Mouse (Mus musculus): Measurements from ENCODE around the gene Etv6. TPM values are rescaled to one million over a fixed set of nuclear protein-coding genes. Genes with fewer than 3 reads are reported as not detected.

Etv6 gene
- polyA plus RNA-seq, 1 experiment = 16.3 TPM

DNA sequence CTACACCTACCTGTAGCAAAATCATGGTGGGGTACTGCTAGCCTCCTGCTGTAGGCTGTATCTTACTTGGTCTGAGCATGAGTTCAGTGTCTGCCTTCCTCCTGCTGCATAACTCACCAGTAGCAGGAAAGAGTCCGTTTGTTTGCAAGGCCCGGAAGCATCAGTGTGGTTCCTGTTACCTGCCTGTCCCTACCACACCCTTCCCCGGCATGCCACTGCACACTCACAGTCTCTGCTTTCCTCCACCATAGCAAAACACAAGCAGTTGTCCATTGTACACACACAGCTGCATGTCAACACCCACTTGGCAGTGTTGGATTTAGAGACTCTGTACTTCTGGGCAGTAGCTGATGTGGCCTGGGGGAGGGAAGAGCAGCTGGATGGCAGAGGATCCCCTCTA is 220.9 kb downstream of the Etv6 start:
- H3K27me3 ChIP-seq (replicated peaks; ENCODE audit: control insufficient read depth, insufficient read depth, low read length) = no peaks in the 10 kb centered on the region
- WGBS = 67% methylated on average over 3 of the region's 3 CpGs
- no peak overlapping the region for H3K27ac ChIP-seq (ENCODE audit: insufficient read depth, low read depth, low read length)
- no peak overlapping the region for H3K4me3 ChIP-seq (ENCODE audit: insufficient read depth, low read depth, low read length)
- no peaks in the 10 kb centered on the region; the same call in 1 of the 2 replicates for H3K36me3 ChIP-seq (ENCODE audit: control insufficient read depth, insufficient read depth, low read length)
- no peak for DNase-seq
- no peak for TF ChIP-seq CTCF (conservative IDR thresholded peaks at IDR 0.05; ENCODE audit: insufficient read depth, insufficient read length, low read depth, low read length)
- TF ChIP-seq POLR2A (IDR thresholded peaks at IDR 0.05; ENCODE audit: low read depth, low read length) = no peak
- peaks cover 7% of the 10 kb centered on the region; the same call in 1 of the 2 replicates for H3K4me1 ChIP-seq (ENCODE audit: control insufficient read depth, insufficient read depth, low read length)

- H3K36me3 ChIP-seq (ENCODE audit: control insufficient read depth, insufficient read depth, low read length) = peaks cover 8% of the 10 kb centered on the region
- WGBS = 96% methylated on average over 8 of the region's 8 CpGs
- no peak for DNase-seq
Observed at GRCm38 (mm10) chr6:134259913-134260312, 224.4 kb downstream of the Etv6 start.

DNA sequence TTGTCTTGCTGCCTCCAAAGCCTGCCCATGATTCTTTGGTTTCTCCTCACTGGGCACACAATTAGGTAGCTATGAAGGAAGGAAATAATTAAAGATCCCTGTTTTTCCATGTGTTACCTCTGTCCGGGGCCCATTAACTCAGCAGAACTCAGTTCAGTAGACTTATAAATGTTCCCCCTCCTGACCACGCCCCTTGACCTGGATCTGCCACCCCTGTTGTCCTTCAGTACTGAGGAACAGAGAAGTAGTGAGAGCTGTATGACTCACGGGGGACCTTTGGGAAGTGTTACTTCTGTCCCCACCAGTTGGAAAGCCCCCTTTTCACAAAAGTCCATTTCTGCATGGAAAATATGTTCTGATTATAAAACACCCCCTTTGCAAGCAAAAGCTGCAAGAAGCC is 226.4 kb downstream of the Etv6 start:
- Histone ChIP-seq H3K36me3 (ENCODE audit: control insufficient read depth, insufficient read depth, low read length) (peaks cover 10% of the 10 kb centered on the region), H3K27me3 (replicated peaks; ENCODE audit: control insufficient read depth, insufficient read depth, low read length) (no peaks in the 10 kb centered on the region), H3K4me3 (ENCODE audit: insufficient read depth, low read depth, low read length) (no peak overlapping the region), H3K27ac (ENCODE audit: insufficient read depth, low read depth, low read length) (no peak overlapping the region), H3K4me1 (ENCODE audit: control insufficient read depth, insufficient read depth, low read length) (no peaks in the 10 kb centered on the region)
- 55% methylated on average over 3 of the region's 3 CpGs for WGBS
- TF ChIP-seq POLR2A (IDR thresholded peaks at IDR 0.05; ENCODE audit: low read depth, low read length) = no peak
- no peak for TF ChIP-seq CTCF (conservative IDR thresholded peaks at IDR 0.05; ENCODE audit: insufficient read depth, insufficient read length, low read depth, low read length)
- DNase-seq = no peak

More at GRCm38 (mm10) chr6:134259913-134260312, 224.4 kb downstream of the Etv6 start:
- TF ChIP-seq POLR2A (IDR thresholded peaks at IDR 0.05; ENCODE audit: low read depth, low read length) (no peak), CTCF (conservative IDR thresholded peaks at IDR 0.05; ENCODE audit: insufficient read depth, insufficient read length, low read depth, low read length) (0 out of 2 replicates have a peak, but pooled peaks have one; percentile 11)
- Histone ChIP-seq H3K4me1 (ENCODE audit: control insufficient read depth, insufficient read depth, low read length) (peaks cover 7% of the 10 kb centered on the region; the same call in 1 of the 2 replicates), H3K27ac (ENCODE audit: insufficient read depth, low read depth, low read length) (no peak overlapping the region), H3K4me3 (ENCODE audit: insufficient read depth, low read depth, low read length) (no peak overlapping the region), H3K27me3 (replicated peaks; ENCODE audit: control insufficient read depth, insufficient read depth, low read length) (no peaks in the 10 kb centered on the region)

DNA sequence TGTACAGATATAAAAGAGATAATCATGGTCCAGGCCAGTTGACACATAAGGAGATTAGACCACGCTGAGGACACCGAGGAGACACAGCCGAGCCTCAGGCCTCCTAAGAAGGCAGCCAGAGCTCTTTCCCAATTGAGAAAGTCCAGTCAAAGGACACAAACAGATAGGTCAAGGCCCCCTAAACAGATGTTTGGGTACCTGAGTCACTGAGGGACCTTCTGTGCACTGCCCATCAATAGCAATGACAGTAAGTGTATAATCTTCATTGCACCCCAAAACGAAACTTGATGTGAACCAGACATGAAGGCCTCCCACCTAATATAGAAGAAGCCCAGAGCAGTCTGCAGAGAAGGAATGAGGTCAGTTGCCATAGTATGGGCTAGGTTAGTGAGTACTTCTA is 226.9 kb downstream of the Etv6 start:
- H3K27me3 ChIP-seq (replicated peaks; ENCODE audit: control insufficient read depth, insufficient read depth, low read length) = no peaks in the 10 kb centered on the region
- no peak for DNase-seq
- no peak overlapping the region for H3K27ac ChIP-seq (ENCODE audit: insufficient read depth, low read depth, low read length)
- H3K36me3 ChIP-seq (ENCODE audit: control insufficient read depth, insufficient read depth, low read length) = peaks cover 10% of the 10 kb centered on the region
- 88% methylated on average over 4 of the region's 4 CpGs for WGBS
- no peak overlapping the region for H3K4me3 ChIP-seq (ENCODE audit: insufficient read depth, low read depth, low read length)
- TF ChIP-seq CTCF (conservative IDR thresholded peaks at IDR 0.05; ENCODE audit: insufficient read depth, insufficient read length, low read depth, low read length) (no peak), POLR2A (IDR thresholded peaks at IDR 0.05; ENCODE audit: low read depth, low read length) (no peak)
- H3K4me1 ChIP-seq (ENCODE audit: control insufficient read depth, insufficient read depth, low read length) = no peaks in the 10 kb centered on the region

DNA sequence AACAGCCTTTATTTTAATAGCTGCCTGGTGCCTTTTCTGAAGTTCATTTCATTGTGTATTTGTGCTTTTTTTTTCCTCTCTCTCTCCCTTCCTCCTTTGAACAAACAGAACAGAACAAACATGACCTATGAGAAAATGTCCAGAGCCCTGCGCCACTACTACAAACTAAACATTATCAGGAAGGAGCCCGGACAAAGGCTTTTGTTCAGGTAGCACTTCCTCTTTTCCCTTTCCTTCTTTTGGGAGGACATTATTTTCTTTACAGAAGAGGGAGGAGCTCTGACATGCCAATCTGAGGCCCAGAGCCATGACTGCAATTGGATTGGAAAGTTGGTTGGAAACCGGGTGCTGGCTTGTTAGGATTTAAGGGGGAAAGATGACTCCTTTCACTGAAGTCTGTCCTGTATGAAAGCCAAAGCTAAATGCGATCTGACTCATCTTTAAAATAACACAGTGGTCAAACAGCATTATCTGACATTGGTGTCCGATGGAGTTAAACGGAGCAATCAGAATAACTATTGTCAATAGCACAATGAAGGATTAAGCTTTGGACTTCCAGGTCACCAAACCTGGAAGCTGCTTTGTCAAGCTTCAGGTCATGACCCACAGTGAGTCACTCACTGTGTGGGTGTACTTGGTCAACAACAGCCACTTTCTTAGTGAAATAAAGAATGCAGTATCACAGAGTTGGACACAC is 227.6 kb downstream of the Etv6 start:
- Histone ChIP-seq H3K27me3 (replicated peaks; ENCODE audit: control insufficient read depth, insufficient read depth, low read length) (no peaks in the 10 kb centered on the region), H3K4me1 (ENCODE audit: control insufficient read depth, insufficient read depth, low read length) (no peaks in the 10 kb centered on the region), H3K27ac (ENCODE audit: insufficient read depth, low read depth, low read length) (no peak overlapping the region), H3K4me3 (ENCODE audit: insufficient read depth, low read depth, low read length) (no peak overlapping the region), H3K36me3 (ENCODE audit: control insufficient read depth, insufficient read depth, low read length) (peaks cover 10% of the 10 kb centered on the region; the same call in 1 of the 2 replicates)
- TF ChIP-seq CTCF (conservative IDR thresholded peaks at IDR 0.05; ENCODE audit: insufficient read depth, insufficient read length, low read depth, low read length) (no peak), POLR2A (IDR thresholded peaks at IDR 0.05; ENCODE audit: low read depth, low read length) (no peak)
- 77% methylated on average over 6 of the region's 6 CpGs for WGBS
- DNase-seq = no peak

DNA sequence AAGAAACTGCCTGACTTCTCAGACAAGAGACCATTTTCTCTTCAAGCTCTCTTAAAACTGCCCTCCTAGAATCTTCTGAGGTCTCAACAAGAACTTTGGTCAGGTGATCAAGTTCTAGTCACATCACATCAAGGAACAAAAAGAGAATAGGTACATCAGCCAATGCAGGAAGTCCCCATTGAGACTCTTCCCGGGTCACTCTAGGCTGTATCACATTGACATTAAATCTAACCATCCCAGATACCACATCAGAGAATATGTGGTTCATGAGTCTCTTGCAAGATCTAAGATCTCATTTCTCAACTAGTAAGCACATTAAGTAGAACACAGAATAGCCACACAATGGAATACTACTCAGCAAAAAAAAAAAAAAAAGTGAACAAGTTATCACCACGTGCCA is 238.4 kb downstream of the Etv6 start:
- Histone ChIP-seq H3K4me3 (ENCODE audit: insufficient read depth, low read depth, low read length) (no peak overlapping the region), H3K27me3 (replicated peaks; ENCODE audit: control insufficient read depth, insufficient read depth, low read length) (no peaks in the 10 kb centered on the region), H3K36me3 (ENCODE audit: control insufficient read depth, insufficient read depth, low read length) (no peaks in the 10 kb centered on the region), H3K4me1 (ENCODE audit: control insufficient read depth, insufficient read depth, low read length) (0 out of 2 replicates have a peak, but pooled peaks cover 2% of the 10 kb centered on the region), H3K27ac (ENCODE audit: insufficient read depth, low read depth, low read length) (no peak overlapping the region)
- no peak for DNase-seq
- TF ChIP-seq POLR2A (IDR thresholded peaks at IDR 0.05; ENCODE audit: low read depth, low read length) (no peak), CTCF (conservative IDR thresholded peaks at IDR 0.05; ENCODE audit: insufficient read depth, insufficient read length, low read depth, low read length) (no peak)
- WGBS = 91% methylated on average over 2 of the region's 2 CpGs

- TF ChIP-seq POLR2A (IDR thresholded peaks at IDR 0.05; ENCODE audit: low read depth, low read length) (no peak), CTCF (conservative IDR thresholded peaks at IDR 0.05; ENCODE audit: insufficient read depth, insufficient read length, low read depth, low read length) (no peak)
- H3K4me1 ChIP-seq (ENCODE audit: control insufficient read depth, insufficient read depth, low read length) = 0 out of 2 replicates have a peak, but pooled peaks cover 2% of the 10 kb centered on the region
- H3K4me3 ChIP-seq (ENCODE audit: insufficient read depth, low read depth, low read length) = no peak overlapping the region
- no peak overlapping the region for H3K27ac ChIP-seq (ENCODE audit: insufficient read depth, low read depth, low read length)
- no peaks in the 10 kb centered on the region for H3K36me3 ChIP-seq (ENCODE audit: control insufficient read depth, insufficient read depth, low read length)
- H3K27me3 ChIP-seq (replicated peaks; ENCODE audit: control insufficient read depth, insufficient read depth, low read length) = no peaks in the 10 kb centered on the region
- no peak for DNase-seq
- WGBS = 78% methylated on average over 2 of the region's 2 CpGs
Observed at GRCm38 (mm10) chr6:134276954-134277353, 241.5 kb downstream of the Etv6 start.

Data from kidney, adult 2 months (tissue).